In genomic region chr12:51118021-51118694, GRCm38 (mm10) we compare ENCODE assay signal across 8 mouse cellular contexts.
DNase-seq lines count a peak whose midpoint lies in the region; ATAC-seq and TF ChIP-seq lines count a peak whose summit lies in the region.

No protein-coding gene starts in this region.

- H3K27me3 ChIP-seq in hindbrain, embryonic 13.5 days, result no peaks in the 10 kb centered on the region
- no peaks in the 10 kb centered on the region for H3K27me3 ChIP-seq in hindbrain, embryonic 10.5 days (ENCODE audit: insufficient read depth, poor library complexity, severe bottlenecking)

- no peaks in the 10 kb centered on the region for H3K9me3 ChIP-seq in hindbrain, embryonic 13.5 days
- 0 out of 2 replicates have a peak, but pooled peaks cover 4% of the 10 kb centered on the region for H3K9me3 ChIP-seq in hindbrain, embryonic 10.5 days

- no peaks in the 10 kb centered on the region for H3K36me3 ChIP-seq in hindbrain, embryonic 13.5 days
- no peaks in the 10 kb centered on the region for H3K36me3 ChIP-seq in hindbrain, embryonic 10.5 days

- no peak overlapping the region for H3K4me3 ChIP-seq in hindbrain, embryonic 13.5 days
- no peak overlapping the region for H3K4me3 ChIP-seq in hindbrain, embryonic 10.5 days

- peak; percentile 92 for ATAC-seq in hindbrain, embryonic 13.5 days (ENCODE audit: low FRiP score)

- WGBS in hindbrain, embryonic 13.5 days, result 75% methylated on average over 14 of the region's 14 CpGs
- 93% methylated on average over 14 of the region's 14 CpGs for WGBS in hindbrain, embryonic 10.5 days

- no peak overlapping the region for H3K9ac ChIP-seq in hindbrain, embryonic 13.5 days

- H3K27ac ChIP-seq in hindbrain, embryonic 13.5 days, result peak overlapping the region; percentile 49; the same call in 1 of the 2 replicates
- H3K27ac ChIP-seq in hindbrain, embryonic 10.5 days, result no peak overlapping the region

- no peak for DNase-seq in hindbrain, embryonic 10.5 days (ENCODE audit: low spot score)
- DNase-seq in brain, embryonic 14.5 days (ENCODE audit: low read depth), result peak; percentile 99
- DNase-seq in frontal cortex, adult 2 months (ENCODE audit: extremely low spot score in 1 of 2, low spot score in 1 of 2), result peak; percentile 93 to 94
- DNase-seq in layer of hippocampus, postnatal 10 days (ENCODE audit: low spot score in 2 of 2), result peak; percentile 92 to 94
- DNase-seq in right cerebral cortex, postnatal 25 days, result peak; percentile 87
- DNase-seq in spleen, adult 18-20 months, result no peak
- no peak for DNase-seq in spleen, postnatal 4 days (ENCODE audit: low spot score in 2 of 2)

- no peak for TF ChIP-seq CTCF in brain, embryonic 14.5 days (IDR thresholded peaks at IDR 0.05; ENCODE audit: borderline replicate concordance, extremely low read depth, insufficient read depth, insufficient read length)

- TF ChIP-seq POLR2A in brain, embryonic 14.5 days (IDR thresholded peaks at IDR 0.05; ENCODE audit: borderline replicate concordance, extremely low read depth, insufficient read depth, insufficient read length, poor library complexity, severe bottlenecking), result no peak

- H3K4me1 ChIP-seq in hindbrain, embryonic 13.5 days (replicated peaks), result no peaks in the 10 kb centered on the region
- H3K4me1 ChIP-seq in hindbrain, embryonic 10.5 days (replicated peaks), result no peaks in the 10 kb centered on the region

- H3K4me2 ChIP-seq in hindbrain, embryonic 13.5 days, result no peak overlapping the region

Comparison
In these comparisons a context has a peak if more than half of its experiments do, and no peak if none do; other contexts are left out.
1. DNase-seq: peak in brain, embryonic 14.5 days (single experiment), frontal cortex, adult 2 months (2 of 2), layer of hippocampus, postnatal 10 days (2 of 2) and right cerebral cortex, postnatal 25 days (single experiment); none in hindbrain, embryonic 10.5 days (single experiment), spleen, adult 18-20 months (0 of 2) and spleen, postnatal 4 days (0 of 2).